Mouse (Mus musculus) spleen, postnatal 10 days (tissue): ENCODE data around the gene Tfg.

ENCODE experiments used
- DNase-seq, 2 experiments: peaks; one replicate each; pipeline ENCODE4 v3.0.0; 2021 to 2022; ENCODE audit warnings: low spot score in 2 of 2

Gene Tfg

GRCm38 (mm10) chr16:56717224-56718200, at the start of gene Tfg:
Tfg (minus strand) TSS chr16:56717450.
- DNase-seq = peak; percentile 92 to 97

DNA sequence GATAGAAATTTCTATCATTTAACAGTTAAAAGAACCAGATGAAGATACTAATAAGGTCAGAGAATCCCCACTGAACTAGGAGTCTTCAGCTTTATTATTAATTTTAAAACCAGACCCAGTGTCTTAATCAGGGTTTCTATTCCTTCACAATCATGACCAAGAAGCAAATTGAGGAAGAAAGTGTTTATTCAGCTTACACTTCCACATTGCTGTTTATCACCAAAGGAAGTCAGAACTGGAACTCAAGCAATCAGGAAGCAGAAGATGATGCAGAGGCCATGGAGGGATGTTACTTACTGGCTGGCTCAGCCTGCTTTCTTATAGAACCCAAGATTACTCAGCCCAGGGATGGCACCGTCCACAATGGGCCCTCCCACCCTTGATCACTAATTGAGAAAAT, 11.8 kb upstream of the Tfg start:
- no peak for DNase-seq

DNA sequence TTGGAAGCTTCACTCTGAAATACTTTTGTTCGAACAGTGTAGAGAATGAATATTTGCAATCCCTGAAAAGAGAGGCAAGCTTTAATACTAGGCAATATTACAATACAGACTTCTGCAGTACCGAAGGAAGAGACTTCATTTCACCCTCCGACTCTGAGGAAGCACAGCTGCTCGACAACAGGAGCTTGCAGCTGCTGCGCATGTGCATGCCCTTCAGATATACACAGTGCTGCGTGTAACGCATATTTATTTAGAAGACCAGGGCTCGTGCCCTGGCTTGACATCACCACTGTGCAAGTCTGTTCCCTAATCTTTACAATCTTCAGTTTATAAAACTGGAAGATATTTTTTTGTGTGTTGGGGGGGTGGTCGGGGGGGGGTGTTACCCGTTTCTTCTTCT, 7.7 kb upstream of the Tfg start:
- no peak for DNase-seq

DNA sequence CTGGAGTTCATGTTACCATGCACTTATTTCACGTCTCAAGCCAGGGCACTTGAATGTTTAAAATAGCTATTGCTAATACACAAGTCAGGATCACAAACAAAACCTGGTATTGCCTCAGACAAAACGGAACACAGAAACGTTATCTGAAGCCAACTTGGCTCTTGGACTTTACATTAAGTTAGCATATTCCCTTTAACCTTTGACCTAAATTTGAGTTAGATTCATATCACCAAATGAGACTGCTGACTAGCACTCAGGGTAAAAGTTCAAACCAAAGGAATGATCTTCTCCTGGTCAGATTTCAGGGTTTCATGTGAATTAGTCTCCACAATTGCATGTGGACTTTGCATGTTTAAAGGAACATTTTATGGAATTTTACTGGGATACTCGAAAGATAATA, 5.1 kb upstream of the Tfg start:
- DNase-seq = no peak

DNA sequence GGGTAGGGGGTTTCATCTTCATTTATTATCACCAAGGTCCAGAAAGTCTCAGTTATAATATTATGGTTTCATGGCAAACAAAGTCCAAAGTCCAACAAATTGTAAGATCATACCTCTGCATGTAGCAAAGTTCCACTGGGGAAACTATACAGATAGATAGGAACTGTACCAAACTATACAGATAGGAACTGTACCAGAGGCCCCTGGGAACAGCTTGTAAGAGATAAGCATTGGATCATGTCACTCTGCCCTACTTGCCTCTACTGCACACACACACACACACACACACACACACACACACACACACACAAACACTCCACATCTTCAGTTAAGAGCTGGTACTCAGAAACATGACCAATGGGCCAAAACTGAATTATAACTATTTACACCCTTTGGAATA, 1.8 kb upstream of the Tfg start:
- DNase-seq = no peak

DNA sequence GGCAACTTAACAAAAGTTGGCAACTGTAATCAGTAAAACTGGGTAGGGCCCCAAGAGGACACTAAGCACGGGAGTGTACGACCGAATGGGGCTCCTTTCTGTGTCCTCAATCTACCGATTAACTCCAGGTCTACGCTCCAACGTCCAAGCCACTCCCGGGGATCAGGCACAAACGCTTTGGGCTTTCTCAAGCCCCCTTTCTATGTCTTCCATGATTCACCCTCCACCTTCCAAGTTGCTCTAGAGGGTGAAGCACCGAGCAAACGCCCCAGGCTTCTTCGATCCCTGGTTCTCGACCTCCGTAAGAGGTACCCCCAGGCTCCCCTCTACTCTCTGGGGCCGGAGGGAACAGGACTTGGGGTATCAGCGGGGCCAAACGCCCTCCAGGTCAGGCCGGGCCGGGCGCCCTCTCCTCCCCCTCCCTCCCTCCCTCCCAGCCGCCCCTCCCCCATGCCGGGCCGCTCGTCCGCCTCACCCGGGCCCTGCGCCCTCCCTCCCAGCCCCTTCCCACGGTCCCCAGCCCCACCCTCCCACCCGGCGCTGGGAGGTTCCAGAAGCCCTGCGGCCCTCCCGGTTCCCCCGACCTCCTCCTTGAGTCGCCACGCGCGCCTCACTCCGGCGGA, 582 bp downstream of the Tfg start:
- DNase-seq = peak; percentile 57 to 60

- no peak for DNase-seq
These were observed 1.6 kb downstream of the Tfg start for GRCm38 (mm10) chr16:56715608-56716007.

DNA sequence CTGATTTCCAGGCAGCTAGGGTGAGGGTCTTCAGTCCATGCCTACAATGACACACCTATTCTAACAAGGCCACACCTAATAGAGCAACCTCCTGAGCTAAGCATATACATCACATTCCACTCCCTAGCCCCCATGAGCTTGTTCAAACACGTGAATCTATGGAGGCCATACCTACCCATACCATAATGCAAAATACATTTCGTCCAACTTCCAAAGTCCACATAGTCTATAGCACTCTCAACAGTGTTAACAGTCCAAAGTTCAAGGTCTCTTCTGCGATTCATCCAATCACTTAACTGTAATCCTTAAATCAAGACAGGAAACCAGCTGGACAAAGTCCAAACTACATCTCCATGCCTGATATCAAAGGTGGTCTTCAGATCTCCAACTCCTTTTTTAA, 7.2 kb downstream of the Tfg start:
- no peak for DNase-seq

GRCm38 (mm10) chr16:56705731-56706130, 11.5 kb downstream of the Tfg start:
- DNase-seq = no peak

DNA sequence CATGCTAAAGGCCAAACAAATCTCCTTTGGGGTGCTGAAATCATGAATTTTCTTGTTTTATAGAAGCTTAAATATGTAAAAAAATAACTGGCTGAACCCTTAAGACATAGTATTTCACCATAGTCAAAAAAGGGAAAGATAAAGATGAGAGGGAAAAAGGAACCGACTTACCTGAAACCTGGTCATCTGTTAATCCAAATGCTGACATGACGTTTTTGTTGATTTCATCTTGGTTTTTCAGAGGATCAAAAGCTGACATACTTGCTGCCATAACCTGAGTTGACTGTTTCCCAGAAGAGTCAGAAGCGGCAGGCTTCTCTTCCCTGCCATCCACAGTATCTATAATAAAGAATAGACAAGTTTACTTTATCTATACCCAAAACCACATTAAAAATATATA, 16.4 kb downstream of the Tfg start:
- no peak for DNase-seq

- no peak for DNase-seq
These were observed 20.8 kb downstream of the Tfg start for GRCm38 (mm10) chr16:56696448-56696847.

- no peak for DNase-seq
These were observed 26.5 kb downstream of the Tfg start for GRCm38 (mm10) chr16:56690715-56691114.

- DNase-seq = no peak
These were observed 30.5 kb downstream of the Tfg start for GRCm38 (mm10) chr16:56686747-56687146.

- no peak for DNase-seq
These were observed 36.1 kb downstream of the Tfg start for GRCm38 (mm10) chr16:56681010-56681645.

- no peak for DNase-seq
These were observed 40.1 kb downstream of the Tfg start for GRCm38 (mm10) chr16:56677146-56677545.

GRCm38 (mm10) chr16:56673420-56673819, 43.8 kb downstream of the Tfg start:
- no peak for DNase-seq

DNA sequence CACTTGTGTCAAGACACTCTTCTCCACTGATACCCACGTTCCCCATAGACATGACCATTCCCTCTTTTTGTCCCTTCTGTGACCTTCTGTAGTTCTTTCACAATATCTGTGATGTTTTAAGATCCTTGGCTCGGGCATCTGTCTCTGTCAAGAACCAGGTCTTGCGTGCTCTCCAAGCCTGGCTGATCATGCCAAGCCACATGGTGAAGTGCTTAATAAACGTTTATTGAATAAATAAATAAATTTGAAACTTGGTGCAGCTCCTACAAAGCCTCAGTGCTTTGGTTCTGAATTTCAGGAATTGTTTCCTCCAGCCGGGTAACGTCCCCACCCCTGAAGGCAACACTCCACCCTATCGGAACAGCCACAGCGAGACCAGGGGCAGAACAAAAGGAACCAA, 46.3 kb downstream of the Tfg start:
- no peak for DNase-seq

- no peak for DNase-seq
These were observed 47.7 kb downstream of the Tfg start for GRCm38 (mm10) chr16:56669520-56669919.

- DNase-seq = no peak
These were observed 58.4 kb downstream of the Tfg start for GRCm38 (mm10) chr16:56658866-56659265.

- no peak for DNase-seq
These were observed 61.9 kb downstream of the Tfg start for GRCm38 (mm10) chr16:56655193-56655910.

GRCm38 (mm10) chr16:56646382-56647172, 70.7 kb downstream of the Tfg start:
- no peak for DNase-seq
